8 mouse cellular contexts compared by ENCODE assay signal in genomic region chr16:35768469-35768784, GRCm38 (mm10). TPM values are rescaled to one million over a fixed set of nuclear protein-coding genes. Genes with fewer than 3 reads are reported as not detected.
DNase-seq lines count a peak whose midpoint lies in the region; ATAC-seq and TF ChIP-seq lines count a peak whose summit lies in the region.

No protein-coding gene starts in this region.

- H3K36me3 ChIP-seq in heart, embryonic 12.5 days, result no peaks in the 10 kb centered on the region
- H3K36me3 ChIP-seq in forebrain, embryonic 16.5 days (ENCODE audit: control insufficient read depth, insufficient read depth), result no peaks in the 10 kb centered on the region
- H3K36me3 ChIP-seq in liver, postnatal 0 days (replicated peaks; ENCODE audit: insufficient read depth, low read length), result no peaks in the 10 kb centered on the region

- no peak for ATAC-seq in heart, embryonic 12.5 days (ENCODE audit: insufficient number of reproducible peaks, low FRiP score)
- ATAC-seq in CD4-positive, CD25-positive, alpha-beta regulatory T cell, adult 4 months, result peak; percentile 7
- ATAC-seq in forebrain, embryonic 16.5 days, result no peak
- ATAC-seq in liver, postnatal 0 days, result no peak

- peak overlapping the region; percentile 98 for H3K9ac ChIP-seq in heart, embryonic 12.5 days
- peak overlapping the region; percentile 94 for H3K9ac ChIP-seq in forebrain, embryonic 16.5 days (replicated peaks; ENCODE audit: low read depth, low read length)
- peak overlapping the region; percentile 93 for H3K9ac ChIP-seq in liver, postnatal 0 days (replicated peaks)

- intact Hi-C loops in left cerebral cortex, postnatal 14 days (cut with DNase I), result no loop called here

- 27% methylated on average over 6 of the region's 6 CpGs for WGBS in heart, embryonic 12.5 days
- WGBS in forebrain, embryonic 16.5 days, result 31% methylated on average over 6 of the region's 6 CpGs
- 28% methylated on average over 6 of the region's 6 CpGs for WGBS in liver, postnatal 0 days (ENCODE audit: insufficient replicate concordance)

- H3K9me3 ChIP-seq in heart, embryonic 12.5 days (replicated peaks), result no peaks in the 10 kb centered on the region
- no peaks in the 10 kb centered on the region for H3K9me3 ChIP-seq in forebrain, embryonic 16.5 days (ENCODE audit: control insufficient read depth, low read length)
- H3K9me3 ChIP-seq in liver, postnatal 0 days (ENCODE audit: low read length), result no peaks in the 10 kb centered on the region

- H3K27ac ChIP-seq in heart, embryonic 12.5 days (ENCODE audit: poor library complexity, severe bottlenecking), result peak overlapping the region; percentile 58; the same call in 1 of the 2 replicates
- no peak overlapping the region for H3K27ac ChIP-seq in forebrain, embryonic 16.5 days (ENCODE audit: low read length)
- peak overlapping the region; percentile 82 for H3K27ac ChIP-seq in liver, postnatal 0 days (ENCODE audit: low read depth)

- DNase-seq in heart, adult 11 months, result no peak
- DNase-seq in liver, postnatal 0 days, result no peak
- no peak for DNase-seq in left cerebral cortex, postnatal 14 days (ENCODE audit: low spot score in 2 of 2)
- DNase-seq in ovary, postnatal 10 days (ENCODE audit: low spot score), result no peak
- DNase-seq in layer of hippocampus, postnatal 36 days, result no peak

- no peaks in the 10 kb centered on the region for H3K27me3 ChIP-seq in heart, embryonic 12.5 days (replicated peaks)
- H3K27me3 ChIP-seq in forebrain, embryonic 16.5 days (replicated peaks; ENCODE audit: control insufficient read depth, insufficient read depth, low read length), result no peaks in the 10 kb centered on the region
- no peaks in the 10 kb centered on the region for H3K27me3 ChIP-seq in liver, postnatal 0 days (ENCODE audit: insufficient read depth, low read length)

- H3K4me2 ChIP-seq in heart, embryonic 12.5 days, result peak overlapping the region; percentile 92
- peak overlapping the region; percentile 93 for H3K4me2 ChIP-seq in forebrain, embryonic 16.5 days (ENCODE audit: low read length)
- H3K4me2 ChIP-seq in liver, postnatal 0 days (ENCODE audit: low read depth, low read length), result peak overlapping the region; percentile 78

- TF ChIP-seq CTCF in liver, postnatal 0 days (IDR thresholded peaks at IDR 0.05; ENCODE audit: low read depth), result no peak

- H3K4me3 ChIP-seq in heart, embryonic 12.5 days, result peak overlapping the region; percentile 69
- H3K4me3 ChIP-seq in forebrain, embryonic 16.5 days (replicated peaks; ENCODE audit: low read length), result peak overlapping the region; percentile 83
- peak overlapping the region; percentile 86 for H3K4me3 ChIP-seq in liver, postnatal 0 days (ENCODE audit: low read depth, low read length)

- peaks cover 25% of the 10 kb centered on the region for H3K4me1 ChIP-seq in heart, embryonic 12.5 days (replicated peaks)
- peaks cover 30% of the 10 kb centered on the region for H3K4me1 ChIP-seq in forebrain, embryonic 16.5 days (replicated peaks; ENCODE audit: control insufficient read depth, insufficient read depth, low read length)
- peaks cover 48% of the 10 kb centered on the region for H3K4me1 ChIP-seq in liver, postnatal 0 days (ENCODE audit: insufficient read depth)

- TF ChIP-seq EP300 in liver, postnatal 0 days (IDR thresholded peaks at IDR 0.05; ENCODE audit: low read depth), result no peak

RNA-seq across cellular contexts. Expression of gene Dirc2, which starts 0.7 kb away (rescaled TPM):
- 14.4 and 15.1 TPM in 2 replicates for polyA plus RNA-seq in heart, embryonic 12.5 days (2016; fragmentation: Nextera tagmentation; extraction: Ambion mirVana)
- polyA plus RNA-seq in CD4-positive, CD25-positive, alpha-beta regulatory T cell, adult 4 months (2017; shearing (Covaris generic)), result 1 to 10 TPM; 2.2 to 5.6 TPM
- 36.4 and 40.1 TPM in 2 replicates for polyA plus RNA-seq in forebrain, embryonic 16.5 days (2015; fragmentation: Nextera tagmentation; extraction: Ambion mirVana)
- polyA plus RNA-seq in liver, postnatal 0 days (2015; fragmentation: Nextera tagmentation; extraction: Ambion mirVana), result 5.7 and 6.2 TPM in 2 replicates
- total RNA-seq in left cerebral cortex, postnatal 14 days (2021), result 10 to 100 TPM; 78.9 to 81.1 TPM
- total RNA-seq in layer of hippocampus, postnatal 36 days (2021), result 10 to 100 TPM; 67.2 to 68.0 TPM

RNA-seq across cellular contexts. Expression of gene Hspbap1, which starts 1.7 kb away (rescaled TPM):
- polyA plus RNA-seq in heart, embryonic 12.5 days (2016; fragmentation: Nextera tagmentation; extraction: Ambion mirVana), result 10.7 and 10.9 TPM in 2 replicates
- 10 to 100 TPM; 35.1 to 36.3 TPM for polyA plus RNA-seq in CD4-positive, CD25-positive, alpha-beta regulatory T cell, adult 4 months (2017; shearing (Covaris generic))
- polyA plus RNA-seq in forebrain, embryonic 16.5 days (2015; fragmentation: Nextera tagmentation; extraction: Ambion mirVana), result 21.8 and 25.5 TPM in 2 replicates
- polyA plus RNA-seq in liver, postnatal 0 days (2015; fragmentation: Nextera tagmentation; extraction: Ambion mirVana), result 6.9 and 7.6 TPM in 2 replicates
- 1 to 10 TPM; 5.1 to 6.0 TPM for total RNA-seq in left cerebral cortex, postnatal 14 days (2021)
- total RNA-seq in layer of hippocampus, postnatal 36 days (2021), result 1 to 10 TPM; 6.1 to 7.8 TPM
